Mouse (Mus musculus) activated CD4-positive, CD25-positive, alpha-beta regulatory T cell (primary cell): ENCODE results near the gene Scel. TPM values are rescaled to one million over a fixed set of nuclear protein-coding genes. Genes with fewer than 3 reads are reported as not detected.

Source experiments
- polyA plus RNA-seq, 2 experiments: library from polyadenylated mRNA; unstranded; fragments of 100-300 nt; shearing (Covaris generic); gene quantifications; one replicate each; pipeline ENCODE4 v1.2.1; 2017

Gene Scel
- not detected for polyA plus RNA-seq

GRCm38 (mm10) chr14:103512802-103513472 lies at the start of gene Scel:
Gene Scel (plus strand): TSS chr14:103513342.

GRCm38 (mm10) chr14:103649896-103650334 lies 136.8 kb downstream of the Scel start, which contains the start of gene Slain1:
Gene Slain1 (plus strand): TSS chr14:103650228.

Other genes starting within 250 kb of the Scel start
- 10 to 100 TPM; 47.4 to 51.5 TPM for gene Mycbp2, start 166.5 kb upstream of the Scel start, polyA plus RNA-seq
- 10 to 100 TPM; 82.0 to 84.8 TPM for gene Slain1, start 136.9 kb downstream of the Scel start, polyA plus RNA-seq